Mouse (Mus musculus) CH12.LX (cell line): ENCODE data around the gene Akt2.
A peak's percentile ranks its signal among the peaks of the same experiment; 100 is the strongest.

ENCODE experiments used
- BHLHE40 ChIP-seq: IDR thresholded peaks from 2 replicates; pipeline ENCODE4 v1.6.1; 2011; ENCODE audit warnings: mild to moderate bottlenecking, low read depth, low read length, improper control_type of control experiment
- CHD2 ChIP-seq: IDR thresholded peaks from 2 replicates; pipeline ENCODE4 v1.6.1; 2011; ENCODE audit warnings: low read length, improper control_type of control experiment
- CTCF ChIP-seq, 2 experiments: IDR thresholded peaks in 1 of 2; conservative IDR thresholded peaks in 1 of 2; 2 replicates each; pipeline ENCODE4 v1.5.1; 2011 to 2012; ENCODE audit warnings: low read depth in 2 of 2, low read length in 2 of 2, improper control_type of control experiment in 1 of 2, inconsistent platforms in 1 of 2, mild to moderate bottlenecking in 1 of 2, moderate library complexity in 1 of 2
- ELF1 ChIP-seq: IDR thresholded peaks from 2 replicates; pipeline ENCODE4 v1.6.1; 2014; ENCODE audit warnings: low read depth, mild to moderate bottlenecking, inconsistent platforms, low read length, improper control_type of control experiment
- EP300 ChIP-seq: IDR thresholded peaks from 2 replicates; pipeline ENCODE4 v1.6.1; 2011; ENCODE audit warnings: low read length, improper control_type of control experiment
- JUN ChIP-seq: IDR thresholded peaks from 2 replicates; pipeline ENCODE4 v1.6.1; 2011; ENCODE audit warnings: low read depth, mild to moderate bottlenecking, low read length, improper control_type of control experiment, moderate library complexity; ENCODE audit not compliant: insufficient read depth
- PAX5 ChIP-seq: IDR thresholded peaks from 2 replicates; pipeline ENCODE4 v1.6.1; 2012; ENCODE audit warnings: low read length, inconsistent platforms, mixed read lengths
- POLR2A ChIP-seq: IDR thresholded peaks from 2 replicates; pipeline ENCODE4 v1.6.1; 2011; ENCODE audit warnings: low read depth, mild to moderate bottlenecking, improper control_type of control experiment, low read length
- POLR2AphosphoS2 ChIP-seq: IDR thresholded peaks from 2 replicates; pipeline ENCODE4 v1.6.1; 2011; ENCODE audit warnings: low read depth, low read length, improper control_type of control experiment

- peak; percentile 71 to 78 for TF ChIP-seq CTCF (conservative IDR thresholded peaks at IDR 0.05 in 1 of 2, IDR thresholded peaks at IDR 0.05 in 1 of 2; ENCODE audit: low read depth in 2 of 2, low read length in 2 of 2)
- TF ChIP-seq CHD2: no peak
- TF ChIP-seq BHLHE40: no peak
- TF ChIP-seq POLR2A: no peak
- no peak for TF ChIP-seq JUN
- no peak for TF ChIP-seq POLR2AphosphoS2
- TF ChIP-seq EP300: no peak
- TF ChIP-seq ELF1: no peak
- TF ChIP-seq PAX5: no peak
Measured at GRCm38 (mm10) chr7:27654607-27655276, 63.4 kb downstream of the Akt2 start.
